Mouse (Mus musculus): Measurements from ENCODE around the gene Ercc1. TPM values are rescaled to one million over a fixed set of nuclear protein-coding genes. Genes with fewer than 3 reads are reported as not detected.

The Ercc1 gene
- polyA plus RNA-seq, 1 experiment from 2014 or later, result 87.1 TPM

- Histone ChIP-seq H3K4me1 (ENCODE audit: control insufficient read depth, insufficient read depth, low read length) (peaks cover 6% of the 10 kb centered on the region), H3K9me3 (replicated peaks; ENCODE audit: control insufficient read depth, low read length) (no peaks in the 10 kb centered on the region), H3K4me3 (ENCODE audit: low read depth, low read length) (peak overlapping the region; percentile 58), H3K27ac (replicated peaks; ENCODE audit: low read depth, low read length) (no peak overlapping the region), H3K36me3 (replicated peaks; ENCODE audit: control insufficient read depth, insufficient read depth, low read depth, low read length) (no peaks in the 10 kb centered on the region), H3K27me3 (ENCODE audit: control insufficient read depth, insufficient read depth, low read length) (peaks cover 34% of the 10 kb centered on the region), H3K4me2 (ENCODE audit: low read depth, low read length) (peak overlapping the region; percentile 75), H3K9ac (replicated peaks; ENCODE audit: low read length) (peak overlapping the region; percentile 35; the same call in 1 of the 2 replicates)
- DNase-seq (ENCODE audit: low spot score) (peak; percentile 82), ATAC-seq (replicated peaks; ENCODE audit: insufficient number of reproducible peaks, low FRiP score, low TSS enrichment, low read depth) (peak; percentile 36)
- WGBS, result 3% methylated on average over 18 of the region's 18 CpGs
Observed at GRCm38 (mm10) chr7:19307739-19308453, 36.7 kb upstream of the Ercc1 start.

DNA sequence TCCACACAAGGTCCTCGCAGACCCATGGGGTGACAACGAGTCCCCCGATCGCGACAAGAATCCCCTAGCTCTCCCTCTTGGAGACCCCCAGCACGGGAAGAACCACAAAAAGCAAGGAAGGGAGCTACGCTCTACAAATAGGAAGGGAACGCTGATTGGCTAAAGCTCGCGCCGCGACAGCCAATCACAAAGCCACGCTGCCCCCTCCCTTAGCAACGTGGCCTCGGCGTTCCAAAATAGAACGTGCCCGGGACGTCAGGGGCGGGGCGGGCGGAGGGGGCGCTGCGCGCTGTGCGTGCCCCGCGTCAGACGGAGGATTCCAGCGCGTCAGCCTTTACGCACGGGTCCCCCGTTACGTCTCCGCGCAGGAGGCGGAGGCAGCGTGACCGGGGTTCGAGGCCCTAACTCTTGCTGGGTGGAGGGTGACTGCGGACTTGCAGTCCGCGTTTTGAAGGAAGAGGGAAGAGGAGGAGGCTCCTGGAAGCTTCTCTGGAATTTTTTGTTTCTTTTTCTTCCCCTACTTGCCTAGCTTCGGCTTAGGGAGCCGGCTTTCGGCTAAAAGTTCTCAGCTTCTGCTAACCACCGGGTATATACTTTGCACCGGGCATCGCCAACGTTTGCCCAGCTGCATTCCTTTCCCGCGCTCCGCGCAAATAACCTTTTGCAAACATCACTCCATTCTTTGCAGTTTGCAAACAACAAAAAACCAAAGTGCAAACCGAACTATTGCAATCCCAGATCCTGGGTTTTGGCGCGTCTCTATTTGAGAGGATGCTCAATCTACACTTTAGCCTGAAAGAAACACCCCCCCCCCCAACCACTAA lies 35.9 kb upstream of the Ercc1 start:
- Histone ChIP-seq H3K4me1 (ENCODE audit: control insufficient read depth, insufficient read depth, low read length) (peaks cover 6% of the 10 kb centered on the region), H3K4me2 (ENCODE audit: low read depth, low read length) (peak overlapping the region; percentile 75), H3K27ac (replicated peaks; ENCODE audit: low read depth, low read length) (no peak overlapping the region), H3K36me3 (replicated peaks; ENCODE audit: control insufficient read depth, insufficient read depth, low read depth, low read length) (no peaks in the 10 kb centered on the region), H3K4me3 (ENCODE audit: low read depth, low read length) (peak overlapping the region; percentile 58), H3K9ac (replicated peaks; ENCODE audit: low read length) (peak overlapping the region; percentile 35; the same call in 1 of the 2 replicates), H3K27me3 (ENCODE audit: control insufficient read depth, insufficient read depth, low read length) (peaks cover 28% of the 10 kb centered on the region), H3K9me3 (replicated peaks; ENCODE audit: control insufficient read depth, low read length) (no peaks in the 10 kb centered on the region)
- ATAC-seq (replicated peaks; ENCODE audit: insufficient number of reproducible peaks, low FRiP score, low TSS enrichment, low read depth) (peak; percentile 70), DNase-seq (ENCODE audit: low spot score) (peak; percentile 97)
- WGBS, result under 1% methylated on average over 58 of the region's 58 CpGs

- H3K27ac ChIP-seq (replicated peaks; ENCODE audit: low read depth, low read length), result no peak overlapping the region
- ATAC-seq (replicated peaks; ENCODE audit: insufficient number of reproducible peaks, low FRiP score, low TSS enrichment, low read depth) (no peak), DNase-seq (ENCODE audit: low spot score) (no peak)
- WGBS, result 1% methylated on average over 48 of the region's 48 CpGs
- H3K4me3 ChIP-seq (ENCODE audit: low read depth, low read length), result peak overlapping the region; percentile 58
- H3K9me3 ChIP-seq (replicated peaks; ENCODE audit: control insufficient read depth, low read length), result no peaks in the 10 kb centered on the region
- peak overlapping the region; percentile 75 for H3K4me2 ChIP-seq (ENCODE audit: low read depth, low read length)
- no peak overlapping the region for H3K9ac ChIP-seq (replicated peaks; ENCODE audit: low read length)
- H3K36me3 ChIP-seq (replicated peaks; ENCODE audit: control insufficient read depth, insufficient read depth, low read depth, low read length), result no peaks in the 10 kb centered on the region
- H3K4me1 ChIP-seq (ENCODE audit: control insufficient read depth, insufficient read depth, low read length), result peaks cover 6% of the 10 kb centered on the region
- peaks cover 22% of the 10 kb centered on the region for H3K27me3 ChIP-seq (ENCODE audit: control insufficient read depth, insufficient read depth, low read length)
Observed at GRCm38 (mm10) chr7:19309278-19309883, 35.2 kb upstream of the Ercc1 start.

- no peak within 1 kb of the TSS for H3K27ac ChIP-seq (replicated peaks; ENCODE audit: low read depth, low read length)
- DNase-seq (ENCODE audit: low spot score), result peak; percentile 97
- H3K27me3 ChIP-seq (ENCODE audit: control insufficient read depth, insufficient read depth, low read length), result peaks cover 16% of the 10 kb centered on the region
- peak within 1 kb of the TSS; percentile 58 for H3K4me3 ChIP-seq (ENCODE audit: low read depth, low read length)
- under 1% methylated on average over 49 of the region's 49 CpGs for WGBS
- ATAC-seq (replicated peaks; ENCODE audit: insufficient number of reproducible peaks, low FRiP score, low TSS enrichment, low read depth), result peak; percentile 78
- no peaks in the 10 kb centered on the region for H3K4me1 ChIP-seq (ENCODE audit: control insufficient read depth, insufficient read depth, low read length)
- no peaks in the 10 kb centered on the region for H3K36me3 ChIP-seq (replicated peaks; ENCODE audit: control insufficient read depth, insufficient read depth, low read depth, low read length)
- peak within 1 kb of the TSS; percentile 75 for H3K4me2 ChIP-seq (ENCODE audit: low read depth, low read length)
- no peaks in the 10 kb centered on the region for H3K9me3 ChIP-seq (replicated peaks; ENCODE audit: control insufficient read depth, low read length)
- peak within 1 kb of the TSS; percentile 26; the same call in 1 of the 2 replicates for H3K9ac ChIP-seq (replicated peaks; ENCODE audit: low read length)
Observed at GRCm38 (mm10) chr7:19309884-19310641, 34.5 kb upstream of the Ercc1 start, which contains the start of gene Fosb. TSS of gene Fosb (minus strand) at chr7:19310051.

DNA sequence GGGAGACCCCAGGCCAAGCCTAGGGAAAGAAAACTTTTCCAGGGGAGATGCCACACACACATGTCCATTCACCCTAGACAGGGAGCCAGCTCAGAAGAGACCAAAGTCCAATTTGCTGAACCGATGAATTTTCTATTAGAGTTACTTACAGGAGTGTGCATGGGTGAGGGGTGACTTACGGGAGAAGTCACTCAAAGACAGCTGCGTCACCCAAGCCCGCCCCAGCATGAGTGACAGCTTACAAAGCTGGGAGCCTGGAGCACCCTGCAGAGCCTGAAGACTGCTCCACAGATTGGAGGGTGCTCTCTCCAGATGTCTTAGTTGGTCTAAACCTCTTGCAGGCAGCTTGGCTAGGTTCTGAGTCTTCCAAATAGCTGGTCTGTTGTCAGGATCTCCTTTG lies 32.6 kb upstream of the Ercc1 start:
- ATAC-seq (replicated peaks; ENCODE audit: insufficient number of reproducible peaks, low FRiP score, low TSS enrichment, low read depth) (no peak), DNase-seq (ENCODE audit: low spot score) (no peak)
- H3K27me3 ChIP-seq (ENCODE audit: control insufficient read depth, insufficient read depth, low read length), result no peaks in the 10 kb centered on the region; the same call in 1 of the 2 replicates
- H3K27ac ChIP-seq (replicated peaks; ENCODE audit: low read depth, low read length), result no peak overlapping the region
- no peak overlapping the region for H3K4me2 ChIP-seq (ENCODE audit: low read depth, low read length)
- 29% methylated on average over 4 of the region's 4 CpGs for WGBS
- H3K4me1 ChIP-seq (ENCODE audit: control insufficient read depth, insufficient read depth, low read length), result no peaks in the 10 kb centered on the region
- no peak overlapping the region for H3K4me3 ChIP-seq (ENCODE audit: low read depth, low read length)
- H3K36me3 ChIP-seq (replicated peaks; ENCODE audit: control insufficient read depth, insufficient read depth, low read depth, low read length), result no peaks in the 10 kb centered on the region
- no peak overlapping the region for H3K9ac ChIP-seq (replicated peaks; ENCODE audit: low read length)
- no peaks in the 10 kb centered on the region for H3K9me3 ChIP-seq (replicated peaks; ENCODE audit: control insufficient read depth, low read length)

DNA sequence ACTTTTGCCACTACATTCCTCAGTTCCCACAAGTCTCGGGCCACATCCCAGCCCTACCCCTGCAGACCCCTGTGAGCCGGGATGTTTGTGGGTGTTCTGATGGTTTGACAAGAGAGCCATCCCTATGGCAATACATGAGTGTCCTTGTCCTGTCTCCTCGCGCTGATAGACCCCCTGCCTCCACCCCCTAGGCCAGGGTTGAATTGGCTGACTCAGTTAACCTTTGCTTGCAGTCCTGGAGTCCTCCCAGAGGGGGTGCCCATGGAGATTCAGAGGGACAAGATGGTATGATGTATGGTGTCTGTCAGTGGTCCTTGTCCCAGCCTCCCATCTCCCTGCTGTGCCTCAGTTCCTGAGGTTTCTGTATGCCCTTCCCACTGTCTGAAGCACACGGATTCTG lies 30.5 kb upstream of the Ercc1 start:
- DNase-seq (ENCODE audit: low spot score) (no peak), ATAC-seq (replicated peaks; ENCODE audit: insufficient number of reproducible peaks, low FRiP score, low TSS enrichment, low read depth) (no peak)
- 47% methylated on average over 5 of the region's 5 CpGs for WGBS
- Histone ChIP-seq H3K9me3 (replicated peaks; ENCODE audit: control insufficient read depth, low read length) (no peaks in the 10 kb centered on the region), H3K4me2 (ENCODE audit: low read depth, low read length) (no peak overlapping the region), H3K4me3 (ENCODE audit: low read depth, low read length) (no peak overlapping the region), H3K9ac (replicated peaks; ENCODE audit: low read length) (no peak overlapping the region), H3K27ac (replicated peaks; ENCODE audit: low read depth, low read length) (no peak overlapping the region), H3K4me1 (ENCODE audit: control insufficient read depth, insufficient read depth, low read length) (no peaks in the 10 kb centered on the region), H3K36me3 (replicated peaks; ENCODE audit: control insufficient read depth, insufficient read depth, low read depth, low read length) (no peaks in the 10 kb centered on the region), H3K27me3 (ENCODE audit: control insufficient read depth, insufficient read depth, low read length) (no peaks in the 10 kb centered on the region)

- no peaks in the 10 kb centered on the region for H3K27me3 ChIP-seq (ENCODE audit: control insufficient read depth, insufficient read depth, low read length)
- DNase-seq (ENCODE audit: low spot score) (no peak), ATAC-seq (replicated peaks; ENCODE audit: insufficient number of reproducible peaks, low FRiP score, low TSS enrichment, low read depth) (no peak)
- no peaks in the 10 kb centered on the region for H3K9me3 ChIP-seq (replicated peaks; ENCODE audit: control insufficient read depth, low read length)
- H3K4me2 ChIP-seq (ENCODE audit: low read depth, low read length), result no peak overlapping the region; the same call in 1 of the 2 replicates
- WGBS, result 57% methylated on average over 14 of the region's 14 CpGs
- H3K27ac ChIP-seq (replicated peaks; ENCODE audit: low read depth, low read length), result no peak overlapping the region
- no peaks in the 10 kb centered on the region for H3K4me1 ChIP-seq (ENCODE audit: control insufficient read depth, insufficient read depth, low read length)
- no peaks in the 10 kb centered on the region for H3K36me3 ChIP-seq (replicated peaks; ENCODE audit: control insufficient read depth, insufficient read depth, low read depth, low read length)
- no peak overlapping the region; the same call in 1 of the 2 replicates for H3K9ac ChIP-seq (replicated peaks; ENCODE audit: low read length)
- no peak overlapping the region for H3K4me3 ChIP-seq (ENCODE audit: low read depth, low read length)
Observed at GRCm38 (mm10) chr7:19316451-19317161, 28.0 kb upstream of the Ercc1 start.
